Mouse (Mus musculus) MEL-GATA-1-ER (cell line): ENCODE measurements around the gene 4933434E20Rik.

ENCODE experiments used
- DNase-seq: peaks from one replicate; pipeline ENCODE4 v3.0.0-alpha.2; 2012; ENCODE audit warnings: low read depth; ENCODE audit errors: extremely low read depth

4933434E20Rik gene

DNA sequence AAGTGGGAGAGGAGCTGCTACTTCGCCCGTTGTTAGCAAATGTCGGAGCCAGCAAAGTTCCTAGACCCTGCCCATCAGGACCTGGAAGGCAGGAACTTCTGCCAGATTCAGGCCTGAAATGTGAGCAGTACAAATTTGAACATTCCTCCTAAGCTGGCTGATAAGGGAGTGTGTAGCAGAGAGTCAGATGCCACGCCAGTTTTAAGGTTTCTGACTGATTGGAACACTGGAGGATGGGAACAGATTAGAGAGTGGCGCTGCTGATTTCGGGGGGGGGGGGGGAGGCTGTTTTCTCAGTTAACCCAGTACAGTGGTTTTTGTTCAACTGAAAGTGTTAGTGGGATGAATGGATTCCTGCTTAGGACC, 29.0 kb downstream of the 4933434E20Rik start:
- no peak for DNase-seq

DNA sequence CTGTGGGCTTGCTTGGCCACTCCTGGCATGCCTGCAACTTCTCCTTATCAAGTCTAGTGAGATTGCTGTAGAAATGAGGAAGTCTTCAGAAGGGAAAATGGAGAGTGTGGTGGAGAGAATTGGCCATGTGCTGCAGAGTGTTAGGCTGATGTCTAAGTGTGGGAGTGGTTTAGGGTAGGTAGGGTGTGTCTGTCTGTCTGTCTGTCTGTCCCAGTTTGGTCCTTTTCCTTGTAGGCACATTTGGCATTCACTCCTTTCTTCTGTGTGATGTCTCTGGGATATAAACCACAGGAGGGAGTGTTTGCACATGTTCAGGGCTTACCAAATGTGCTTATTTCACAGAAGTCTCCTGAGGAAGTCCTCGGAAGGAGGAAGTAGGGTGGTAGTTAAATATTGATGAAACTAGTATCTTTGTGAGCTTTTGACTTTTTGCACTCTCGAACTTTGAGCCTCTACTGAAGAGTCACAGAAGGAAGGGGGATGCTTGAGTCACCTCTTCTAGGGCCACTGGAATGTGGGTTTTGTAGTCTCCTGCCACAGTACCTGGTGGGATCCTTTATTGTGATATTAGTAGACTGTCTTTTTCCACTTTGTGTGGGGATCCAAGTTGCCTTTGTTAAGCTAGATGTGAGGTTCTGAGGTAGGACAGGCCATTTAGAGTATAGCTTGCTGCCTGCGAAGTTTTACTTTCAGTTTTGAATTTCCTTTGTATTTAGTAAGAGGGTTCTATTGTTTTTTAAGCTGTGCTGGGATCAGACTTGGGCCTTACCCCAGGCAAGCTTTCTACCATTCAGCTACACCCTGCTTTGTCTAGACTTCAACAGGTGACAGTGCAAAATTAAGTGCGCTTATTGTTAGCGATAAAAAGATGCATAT, 30.2 kb downstream of the 4933434E20Rik start:
- peak; percentile 99 for DNase-seq

DNA sequence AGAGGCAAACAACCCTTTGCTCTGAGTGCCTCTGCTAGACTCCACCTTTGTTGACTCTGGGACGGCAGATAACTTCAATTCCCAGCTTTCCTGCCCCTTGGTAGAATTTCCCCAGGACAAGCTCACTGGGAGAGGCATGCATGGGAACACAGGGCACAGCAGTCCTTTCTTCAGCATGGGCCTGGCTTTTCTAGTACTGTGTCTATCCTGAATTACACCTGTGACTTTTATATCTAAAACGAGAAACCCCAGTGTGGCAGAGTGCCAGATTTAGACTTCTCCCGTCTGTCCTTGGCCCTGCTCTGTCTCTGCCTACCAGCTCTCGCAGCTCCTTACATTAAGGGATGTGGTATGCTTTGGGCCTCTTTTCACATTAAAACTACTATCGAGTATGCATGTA, 31.6 kb downstream of the 4933434E20Rik start:
- DNase-seq = peak; percentile 59

DNA sequence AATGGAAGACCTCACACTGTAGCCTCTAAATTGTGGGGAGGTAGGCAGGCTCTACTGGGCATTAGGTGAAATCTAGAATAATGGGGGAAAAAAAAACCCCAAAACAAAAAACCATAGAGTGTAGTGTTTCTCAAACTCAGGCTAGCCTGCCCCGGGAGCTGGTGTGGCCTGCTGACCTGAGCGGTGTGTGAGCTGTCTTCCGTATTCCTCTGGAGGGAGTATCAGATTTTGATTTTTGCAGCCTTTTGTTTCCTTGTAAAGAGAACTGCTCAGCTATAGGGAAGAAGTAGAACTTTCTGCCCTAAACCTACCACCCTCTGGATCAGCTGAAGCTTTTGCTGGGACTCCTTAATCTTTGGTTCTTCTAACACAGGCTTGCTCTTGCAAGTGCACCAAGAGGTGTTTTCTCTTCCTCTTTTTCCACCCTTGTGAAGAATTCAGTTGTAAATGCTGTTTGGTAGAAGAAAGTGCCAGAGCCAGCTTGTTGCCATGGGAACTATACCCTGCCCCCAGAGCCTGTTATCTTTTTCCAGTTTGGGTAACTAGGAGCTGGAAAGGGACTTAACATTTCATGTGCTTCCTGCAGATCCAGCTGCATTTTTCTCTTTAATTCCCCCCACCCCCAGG, 32.4 kb downstream of the 4933434E20Rik start:
- DNase-seq = peak; percentile 97

DNA sequence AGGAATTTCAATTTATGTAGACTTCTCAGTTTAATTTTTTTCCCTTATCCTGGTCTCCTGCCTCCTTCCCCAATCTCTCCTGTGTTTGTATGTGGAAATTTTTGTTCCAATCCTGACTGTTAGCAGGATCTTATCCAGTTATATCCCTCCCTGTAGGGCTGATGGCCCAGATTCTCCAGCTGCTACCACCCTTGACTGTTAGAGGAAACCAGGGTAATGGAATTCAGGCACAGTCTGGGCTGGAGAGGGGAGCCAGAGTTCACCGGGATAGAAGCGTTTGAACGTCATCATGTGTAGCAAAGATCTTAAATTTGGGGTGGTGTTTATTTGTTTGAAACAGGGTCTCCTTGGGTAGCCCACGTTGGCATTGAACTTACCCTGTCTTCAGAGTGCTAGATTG, 33.4 kb downstream of the 4933434E20Rik start:
- DNase-seq = no peak

DNA sequence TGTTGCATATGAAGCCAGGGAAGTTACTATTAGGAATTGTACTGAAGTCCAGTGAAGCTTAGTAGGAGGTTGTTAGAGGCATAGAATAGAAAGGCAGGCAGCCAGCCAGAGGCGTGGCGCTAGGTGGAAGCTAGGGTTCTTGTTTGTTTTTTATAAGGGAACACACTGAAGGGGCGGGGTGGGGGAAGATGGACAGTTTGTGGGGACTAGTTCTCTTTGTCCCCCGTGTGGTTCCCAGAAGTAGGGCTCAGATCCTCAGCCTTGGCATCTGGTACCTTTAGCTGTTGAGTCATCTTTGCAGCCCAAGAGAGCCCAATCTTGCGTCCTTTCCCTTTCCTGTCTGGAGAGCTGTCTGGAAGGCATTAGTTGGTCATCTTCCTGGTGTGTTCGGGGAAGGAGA, 33.8 kb downstream of the 4933434E20Rik start:
- DNase-seq = no peak

DNA sequence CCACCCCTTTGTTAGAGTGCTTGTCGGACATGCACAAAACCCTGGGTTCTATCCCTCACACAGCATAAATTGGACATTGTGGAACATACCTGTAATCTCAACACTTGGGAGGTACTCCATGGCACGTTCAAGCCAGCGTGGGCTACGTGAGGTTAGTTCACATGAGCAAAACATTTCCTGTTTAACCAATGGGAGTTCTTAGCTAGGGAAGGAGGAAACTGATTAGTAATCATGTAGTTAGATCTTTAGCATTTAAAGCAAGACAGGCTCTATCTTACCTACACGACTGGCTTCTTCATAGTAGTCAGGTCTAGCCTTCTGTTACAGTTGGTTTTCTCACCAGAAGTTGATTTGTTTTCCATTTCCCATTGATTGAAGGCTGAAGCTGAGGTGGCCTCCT, 34.6 kb downstream of the 4933434E20Rik start:
- DNase-seq = no peak

DNA sequence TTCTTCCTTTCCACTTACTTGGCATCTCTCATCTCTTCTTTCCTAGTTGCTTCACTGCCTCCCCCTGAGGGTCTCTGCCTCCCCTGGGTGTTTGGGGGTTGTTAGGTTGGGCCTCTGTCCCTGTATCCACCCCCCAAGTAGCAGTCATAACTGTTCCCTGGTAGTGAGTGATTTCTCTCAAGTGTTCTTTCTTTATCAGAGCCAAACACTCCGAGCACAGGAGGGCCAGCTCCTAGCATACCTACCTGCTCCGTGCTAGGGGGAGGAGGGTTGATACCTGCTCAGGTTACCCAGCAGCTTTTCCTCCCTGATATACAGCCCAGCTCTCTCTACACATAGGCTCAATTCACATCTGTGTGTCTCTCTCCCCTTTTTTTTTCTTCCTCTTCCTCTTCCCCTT, 37.2 kb downstream of the 4933434E20Rik start:
- no peak for DNase-seq

DNA sequence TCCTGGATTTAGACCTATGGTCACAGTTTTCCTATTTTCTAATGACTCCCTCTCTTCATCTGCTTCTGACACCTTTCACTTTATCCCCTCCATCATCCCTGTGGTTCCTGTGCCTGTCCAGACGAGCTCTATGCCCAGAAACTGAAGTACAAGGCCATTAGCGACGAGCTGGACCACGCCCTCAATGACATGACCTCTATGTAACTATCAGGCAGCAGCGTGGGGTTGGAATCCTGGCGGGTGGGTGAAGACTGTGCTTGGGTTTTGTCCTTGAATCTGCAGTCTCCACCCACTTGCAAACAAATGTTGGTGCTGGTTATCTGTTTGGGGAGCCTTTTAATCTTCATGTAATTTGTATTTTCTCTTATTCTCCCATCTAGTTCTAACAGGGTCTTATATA, 39.5 kb downstream of the 4933434E20Rik start:
- no peak for DNase-seq

DNA sequence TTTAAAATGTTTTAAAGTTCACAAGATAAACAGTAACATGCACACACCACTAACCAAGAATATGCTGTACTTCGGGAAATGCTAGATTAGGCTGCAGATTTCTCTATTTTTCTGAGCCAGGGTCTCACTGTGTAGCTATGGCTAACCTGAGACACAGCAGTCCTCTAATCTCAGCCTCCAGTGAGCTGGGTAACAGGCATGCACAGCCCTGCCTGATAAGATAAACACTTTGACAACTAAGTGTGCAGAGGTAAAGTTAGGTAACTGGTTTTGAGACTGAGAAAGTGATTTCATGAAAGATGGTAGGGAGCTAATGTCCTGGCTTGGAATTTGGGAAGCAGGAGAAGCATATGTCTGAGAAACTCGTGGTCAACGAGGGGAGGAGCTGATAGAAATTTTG, 43.0 kb downstream of the 4933434E20Rik start:
- no peak for DNase-seq

DNA sequence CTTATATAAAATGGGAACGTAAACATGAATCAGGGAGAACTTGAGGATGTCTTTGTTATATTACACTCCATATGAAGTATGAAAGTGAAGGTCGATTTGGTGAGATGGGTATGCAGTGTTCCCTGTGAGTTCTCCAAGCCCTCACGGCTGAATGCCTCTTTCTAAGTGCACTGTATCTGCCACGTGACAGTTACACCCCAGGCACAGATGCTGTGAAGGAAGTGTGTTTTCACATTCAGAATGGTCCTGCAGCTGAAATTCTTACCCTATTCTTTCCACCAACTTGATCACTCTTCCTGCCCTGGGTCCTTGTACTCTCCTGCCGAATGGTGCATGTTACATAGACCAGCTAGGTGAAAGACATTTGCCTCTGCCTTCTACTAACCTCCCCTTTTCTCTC, 46.5 kb downstream of the 4933434E20Rik start:
- no peak for DNase-seq

DNA sequence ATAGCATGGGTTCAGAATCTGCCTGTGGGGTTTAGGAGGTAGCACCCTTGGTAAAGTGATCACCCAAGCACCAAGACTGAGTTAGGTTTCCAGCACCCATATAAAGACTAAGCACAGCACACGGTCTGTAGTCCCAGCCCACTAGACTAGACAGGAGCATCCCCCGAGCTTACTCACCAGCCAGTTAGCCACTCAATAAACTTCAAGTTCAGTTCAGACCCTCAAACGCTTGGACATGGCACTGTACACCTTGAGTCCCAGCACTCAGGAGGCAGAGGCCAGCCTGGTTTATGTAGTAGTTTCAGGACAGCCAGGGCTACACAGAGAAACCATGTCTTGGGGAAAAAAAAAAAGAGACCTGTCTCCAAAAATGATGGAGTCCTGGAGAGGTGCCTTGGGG, 49.6 kb downstream of the 4933434E20Rik start:
- no peak for DNase-seq

DNA sequence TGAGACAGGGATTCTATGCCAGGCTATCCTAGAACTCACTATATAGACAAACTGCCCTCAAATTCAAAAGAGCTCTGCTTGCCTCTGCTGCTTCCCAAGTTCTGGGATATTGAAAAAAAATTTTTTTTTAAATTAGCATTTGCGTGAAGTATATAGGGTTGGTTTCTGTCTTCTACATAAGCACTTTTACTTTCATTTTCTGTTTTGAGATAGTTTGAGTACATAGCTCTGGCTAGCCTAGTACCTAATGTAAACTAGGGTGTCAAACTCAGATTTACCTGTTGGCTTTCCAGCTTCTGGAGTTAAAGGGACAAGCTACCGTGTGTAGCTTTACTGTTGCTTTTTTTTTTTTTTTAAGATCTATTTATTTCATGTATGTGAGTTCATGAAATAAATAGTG, 50.2 kb downstream of the 4933434E20Rik start:
- DNase-seq = no peak

DNA sequence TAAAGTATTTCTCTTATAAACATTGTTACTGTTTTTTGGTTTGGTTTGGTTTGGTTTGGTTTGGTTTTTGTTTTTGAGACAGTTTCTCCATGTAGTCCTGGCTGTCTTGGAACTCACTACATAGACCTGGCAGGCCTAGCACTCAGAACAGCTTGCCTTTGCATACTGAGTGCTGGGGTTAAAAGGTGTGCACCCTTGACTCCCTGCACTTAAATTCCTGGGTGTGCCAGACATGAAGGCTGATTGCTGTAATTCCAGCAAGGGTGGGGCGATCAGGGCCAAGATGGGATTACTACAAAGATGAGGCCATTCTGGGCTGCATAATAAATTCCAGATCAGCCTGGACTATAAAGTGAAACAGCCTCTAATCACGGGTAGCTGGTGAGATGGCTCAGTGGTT, 50.8 kb downstream of the 4933434E20Rik start:
- DNase-seq = no peak

DNA sequence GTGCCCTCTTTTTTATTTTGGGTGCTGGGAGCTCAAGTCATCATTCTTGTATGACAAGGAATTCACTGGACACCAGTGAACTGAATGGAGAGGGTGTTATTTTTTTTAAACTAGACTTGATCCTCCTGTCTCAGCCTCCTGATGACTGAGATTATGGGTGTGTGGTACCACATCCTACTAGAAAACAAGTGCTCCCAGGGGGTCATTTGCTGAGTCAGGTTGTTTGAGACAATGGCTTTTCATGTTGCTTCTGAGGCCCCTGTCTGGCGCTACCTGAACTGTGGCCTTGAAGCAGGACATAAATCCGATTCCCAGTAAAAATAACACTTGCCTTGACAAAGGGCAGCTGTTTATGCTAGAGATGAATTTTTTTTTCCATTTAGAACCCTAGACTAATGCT, 51.7 kb downstream of the 4933434E20Rik start:
- DNase-seq = no peak

DNA sequence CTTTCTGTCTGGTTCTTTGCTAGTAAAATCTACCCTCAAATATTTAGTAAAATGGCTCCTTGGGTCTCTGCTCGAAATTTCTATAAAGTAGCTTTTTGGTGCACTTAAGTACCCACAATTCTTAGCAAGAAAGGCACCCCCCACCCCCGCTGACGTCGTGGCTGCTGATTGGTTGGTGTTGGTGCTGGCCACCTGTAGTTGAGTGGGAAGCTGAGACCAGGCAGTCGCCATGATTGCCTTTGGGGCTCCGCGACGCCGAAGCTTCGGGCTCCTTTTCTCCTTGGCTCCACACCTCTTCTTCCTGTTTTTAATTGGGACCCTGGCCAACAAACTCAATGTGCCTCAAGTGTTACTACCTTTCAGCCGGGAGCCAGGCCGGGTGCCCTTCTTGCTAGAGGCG, 52.5 kb downstream of the 4933434E20Rik start, which contains the start of gene Nup210l:
Gene Nup210l, plus strand, starts transcription at position 195 of the 400 bp plus-strand sequence.
- DNase-seq = no peak

DNA sequence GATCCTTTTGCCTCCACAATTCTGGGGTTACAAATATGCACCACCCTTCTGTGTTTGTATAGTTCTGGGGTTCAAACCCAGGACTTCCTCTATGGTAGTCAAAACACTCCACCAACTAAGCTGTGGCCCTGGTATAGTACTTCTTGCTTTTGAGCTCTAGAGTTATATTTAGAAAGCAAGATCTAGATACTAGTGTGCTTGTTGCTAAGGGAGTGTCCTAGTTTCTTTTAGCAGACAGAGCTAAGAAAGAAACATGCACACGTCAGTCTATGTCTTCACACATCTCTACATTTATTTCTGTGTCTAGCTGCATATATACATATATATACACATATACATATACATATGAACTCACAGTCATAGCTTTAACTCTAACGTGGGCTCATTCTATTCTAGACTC, 60.3 kb downstream of the 4933434E20Rik start:
- DNase-seq = peak; percentile 41

DNA sequence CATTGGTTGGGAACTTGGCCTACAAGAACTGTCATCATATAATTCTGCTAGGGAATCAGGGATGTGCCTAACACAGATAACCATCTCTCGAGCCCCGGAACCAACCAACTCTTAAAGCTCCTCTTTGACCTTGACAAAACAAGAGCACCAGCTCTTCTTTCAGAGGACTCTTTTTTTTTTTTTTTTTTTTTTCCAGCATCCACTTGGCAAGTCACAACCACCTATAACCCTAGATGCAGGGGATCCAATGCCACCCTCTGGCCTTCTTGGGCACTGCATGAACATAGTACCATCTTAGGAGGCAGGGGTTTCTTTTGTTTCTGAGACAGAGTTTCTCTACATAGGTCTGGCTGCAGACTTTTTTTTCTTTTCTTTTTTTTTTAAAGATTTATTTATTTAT, 62.9 kb downstream of the 4933434E20Rik start:
- no peak for DNase-seq

DNA sequence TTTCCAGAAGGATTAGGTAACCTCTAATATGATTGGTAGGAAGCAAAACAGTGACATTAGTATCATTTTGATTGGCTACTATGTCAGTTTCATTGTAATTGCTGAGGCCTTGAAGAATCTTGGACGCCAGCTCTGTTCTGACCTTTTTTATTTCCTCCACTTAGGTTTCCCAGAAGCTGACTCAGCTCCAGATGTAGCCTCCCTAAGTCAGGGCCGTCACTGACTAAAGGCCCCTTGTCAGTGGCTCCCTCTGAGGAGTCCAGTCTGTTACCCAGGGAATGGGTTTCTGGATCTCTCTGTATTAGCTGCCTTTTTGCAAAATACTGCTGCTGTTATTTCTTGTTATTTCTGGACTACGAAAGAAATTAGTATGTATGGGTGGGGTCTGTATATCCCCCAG, 64.1 kb downstream of the 4933434E20Rik start:
- DNase-seq = no peak
